Mouse (Mus musculus) thymus, postnatal 14 days (tissue): ENCODE measurements around the gene Rad51b.
A peak's percentile ranks its signal among the peaks of the same experiment; 100 is the strongest.

Source experiments
- DNase-seq: peaks from one replicate; pipeline ENCODE4 v3.0.0; 2021

Rad51b gene

DNA sequence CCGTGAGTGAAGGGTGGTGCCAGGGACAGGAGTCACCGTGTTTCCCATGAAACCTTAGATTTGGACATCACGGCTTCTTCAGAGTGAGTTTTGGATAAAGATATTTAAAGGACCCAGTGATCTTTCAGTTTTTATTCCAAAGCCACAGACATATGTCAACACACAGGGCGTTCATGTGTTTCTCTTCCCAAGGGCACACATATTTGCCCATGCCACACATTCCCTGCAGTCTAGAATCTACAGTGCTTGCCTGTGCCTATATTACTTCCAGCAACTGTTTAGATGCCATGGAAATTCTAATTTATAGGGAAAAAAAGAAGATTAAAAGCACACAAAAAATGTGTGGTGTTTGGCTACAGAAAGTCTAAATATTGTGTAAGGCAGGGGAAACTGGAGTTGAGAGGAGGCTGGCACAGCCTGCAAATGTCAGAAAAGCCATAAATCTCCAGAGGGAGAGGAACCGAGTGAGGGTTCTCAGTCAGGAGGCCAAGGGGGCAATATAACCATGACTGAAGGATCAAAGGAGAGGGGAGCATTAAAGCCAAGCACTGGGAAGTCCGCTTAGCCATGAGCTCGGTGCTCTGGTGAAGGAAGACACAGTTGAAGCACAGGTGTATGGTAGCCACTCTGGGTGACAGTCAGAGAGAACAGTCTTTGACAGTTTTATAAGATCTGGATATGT is 367.0 kb downstream of the Rad51b start:
- DNase-seq, result no peak

DNA sequence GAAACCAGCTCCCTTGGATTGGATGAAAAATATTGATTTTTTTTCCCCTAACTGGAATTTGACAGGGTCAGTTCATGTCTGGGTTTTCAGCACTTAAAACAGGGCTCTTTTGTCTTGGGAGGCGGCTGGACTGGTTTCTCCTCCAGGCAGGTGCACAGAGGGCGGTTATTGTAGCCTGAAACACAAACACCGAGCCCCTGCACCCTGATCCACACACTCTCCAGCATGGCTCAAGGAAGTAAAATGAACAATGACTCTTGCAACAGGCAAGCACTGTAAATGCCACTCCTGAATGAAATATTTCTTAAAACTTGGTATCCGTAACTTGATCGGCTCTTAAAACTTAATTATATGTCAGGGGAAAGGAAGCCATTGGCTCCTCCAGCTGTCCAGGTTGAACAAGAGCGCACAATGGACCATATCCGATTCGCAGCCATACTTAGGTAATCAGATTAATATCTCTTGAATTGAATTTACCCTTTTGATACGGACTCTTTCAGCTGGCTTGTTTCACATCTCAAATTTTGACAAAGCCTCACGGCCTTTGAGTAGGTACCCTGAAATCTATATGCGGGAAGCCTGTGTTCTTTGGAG is 377.9 kb downstream of the Rad51b start:
- DNase-seq, result no peak

DNA sequence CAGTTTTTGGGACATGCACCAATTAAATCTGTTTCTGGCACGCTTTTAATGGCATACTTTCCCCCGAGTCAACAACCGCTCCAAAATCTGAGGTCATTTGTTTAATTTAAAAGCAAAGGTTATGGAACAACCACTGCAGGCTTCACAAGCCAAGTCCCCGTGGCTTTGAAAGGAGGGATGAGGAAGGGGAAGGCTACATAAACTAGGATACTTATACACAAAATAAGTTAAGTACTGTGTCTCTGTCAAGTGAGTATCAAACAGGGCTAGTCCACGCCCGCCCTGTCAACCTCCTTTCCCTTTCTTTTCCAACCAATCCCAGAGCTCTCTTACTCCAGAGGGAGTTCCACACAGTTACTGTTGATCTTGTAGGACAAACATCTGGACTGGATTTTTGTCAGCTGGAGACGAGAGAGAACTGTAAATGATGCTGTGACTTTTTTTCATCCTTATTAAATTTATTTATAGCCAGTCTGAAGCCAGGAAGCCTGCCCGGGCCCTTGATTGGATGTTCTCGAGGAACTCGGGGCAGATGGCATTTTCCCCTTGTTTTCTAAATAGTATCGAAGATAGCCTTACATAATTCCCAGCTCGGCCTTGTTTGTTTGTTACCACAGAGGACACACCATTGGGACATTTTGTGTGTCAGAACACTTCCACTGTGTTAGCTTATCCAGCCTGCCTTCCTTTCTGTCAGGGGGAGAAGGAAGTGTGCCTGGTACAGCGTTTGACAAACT is 378.5 kb downstream of the Rad51b start:
- no peak for DNase-seq

DNA sequence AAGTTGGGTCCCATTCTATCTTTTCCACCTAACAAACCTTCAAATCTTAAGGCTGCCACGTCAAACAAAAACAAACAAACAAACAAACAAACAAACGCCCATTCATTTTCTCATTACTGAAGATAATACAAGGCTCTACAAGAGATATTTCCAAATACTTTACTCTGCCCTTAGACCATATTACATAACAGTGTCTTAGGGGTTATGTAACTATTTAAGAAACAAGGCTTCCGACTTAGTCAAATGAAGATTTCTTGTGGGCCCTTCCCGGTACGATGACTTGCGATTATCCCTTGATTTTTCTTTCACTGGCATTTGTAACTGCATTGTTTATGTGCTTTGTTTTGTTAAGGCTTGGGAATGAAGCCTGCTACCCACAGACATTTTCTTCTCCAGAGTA is 379.2 kb downstream of the Rad51b start:
- DNase-seq, result no peak

DNA sequence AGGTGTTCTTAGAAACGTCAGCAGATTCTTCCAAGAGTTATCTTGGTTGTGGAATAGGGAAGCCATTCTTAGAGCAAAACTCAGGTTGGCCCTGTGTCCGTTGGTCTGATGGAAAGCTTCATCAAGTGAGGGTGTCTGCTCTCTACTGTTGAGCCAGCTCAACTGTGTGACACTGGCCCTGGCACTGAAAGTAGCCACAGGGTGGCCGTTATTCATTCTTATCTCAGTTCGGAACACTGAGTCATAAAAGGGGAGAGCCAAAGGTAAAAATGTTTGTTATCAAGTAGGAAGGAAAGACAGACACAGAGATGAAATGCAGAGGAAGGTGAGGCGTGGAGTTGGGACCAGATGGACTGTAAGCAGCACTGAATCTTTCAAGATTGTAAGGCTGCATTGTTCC is 379.8 kb downstream of the Rad51b start:
- no peak for DNase-seq

DNA sequence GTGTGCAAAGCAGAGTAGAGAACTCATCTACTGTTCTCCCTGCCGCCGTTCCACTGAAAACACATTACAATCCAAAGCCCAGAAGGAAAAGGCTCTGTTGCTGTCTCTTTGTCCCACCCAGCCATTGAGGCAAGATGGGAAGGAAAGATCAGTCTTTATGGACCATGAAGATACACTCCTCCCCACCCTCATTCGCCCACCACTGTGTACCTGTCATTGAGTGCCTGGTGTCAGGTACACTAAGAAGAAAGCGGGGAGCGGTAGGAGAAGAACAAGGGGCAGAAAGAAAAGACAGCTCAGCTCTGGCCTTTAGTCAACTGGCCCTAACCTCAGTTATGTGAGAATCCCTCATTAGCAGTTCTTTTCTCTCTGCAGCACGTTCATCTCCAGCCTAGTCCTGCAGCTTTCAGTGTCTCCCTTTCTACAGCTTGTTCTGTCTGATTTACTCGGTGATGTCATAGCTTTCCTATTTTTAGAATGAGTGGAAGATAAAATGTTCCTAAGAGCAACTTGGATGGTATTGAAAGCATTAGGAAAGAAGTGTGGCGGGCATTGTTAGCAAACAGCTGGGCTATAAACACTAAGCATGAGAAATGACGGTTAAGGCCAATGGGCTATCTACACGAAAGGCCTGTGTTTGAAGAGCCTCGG is 382.3 kb downstream of the Rad51b start:
- DNase-seq, result no peak

DNA sequence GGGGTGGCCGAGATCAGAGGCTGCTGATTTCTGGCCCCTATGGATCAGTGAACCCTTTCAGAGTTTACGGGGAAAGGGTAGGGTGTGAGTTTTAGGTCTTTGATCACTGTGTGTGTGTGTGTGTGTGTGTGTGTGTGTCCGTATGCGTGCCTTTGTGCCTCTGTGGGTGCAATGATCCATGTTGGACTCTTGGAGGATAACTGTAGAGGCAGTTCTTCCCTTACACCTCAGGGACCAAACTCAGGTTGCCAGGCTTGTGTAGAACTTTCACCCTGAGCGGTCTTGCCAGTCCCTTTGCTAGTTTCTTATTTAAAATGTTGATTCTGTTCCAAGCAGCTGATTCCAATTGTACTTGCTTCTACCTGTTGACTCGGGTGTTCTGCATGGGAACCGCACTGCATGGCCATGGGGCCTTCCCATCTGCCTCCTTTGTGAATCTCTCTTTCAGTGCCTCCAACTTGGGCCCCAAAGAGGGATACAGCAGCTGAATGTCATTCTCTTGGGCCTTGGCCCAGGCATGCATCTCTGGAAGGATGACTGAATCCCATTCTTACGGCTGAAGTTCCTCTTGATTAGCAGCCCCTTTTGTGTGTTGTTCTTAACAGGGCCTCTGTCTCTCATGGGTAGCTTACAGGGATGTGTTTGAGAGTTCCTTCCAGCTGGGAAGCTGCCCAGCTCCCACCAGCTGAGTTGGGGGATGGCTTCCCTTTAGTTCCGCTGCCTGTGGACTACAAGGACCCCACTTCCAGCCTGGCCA is 383.0 kb downstream of the Rad51b start:
- DNase-seq, result no peak

DNA sequence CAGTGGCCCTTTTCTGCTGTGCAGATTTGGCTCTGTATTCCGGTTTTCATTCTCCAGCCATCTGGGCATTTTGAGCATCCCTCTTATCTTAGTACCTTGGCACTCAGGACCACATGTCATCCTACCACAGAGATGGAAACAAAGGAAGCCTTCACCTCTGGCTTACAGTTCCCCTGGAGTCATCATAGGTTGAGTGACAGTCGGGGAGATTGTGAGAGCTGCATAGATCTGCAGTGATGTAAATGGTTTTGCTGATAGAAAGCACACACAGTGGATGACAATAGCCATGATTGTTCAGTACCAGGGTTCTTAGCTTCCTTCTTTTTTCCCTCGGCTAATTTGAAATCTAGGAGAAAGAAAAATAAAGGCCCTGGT is 383.6 kb downstream of the Rad51b start:
- no peak for DNase-seq

DNA sequence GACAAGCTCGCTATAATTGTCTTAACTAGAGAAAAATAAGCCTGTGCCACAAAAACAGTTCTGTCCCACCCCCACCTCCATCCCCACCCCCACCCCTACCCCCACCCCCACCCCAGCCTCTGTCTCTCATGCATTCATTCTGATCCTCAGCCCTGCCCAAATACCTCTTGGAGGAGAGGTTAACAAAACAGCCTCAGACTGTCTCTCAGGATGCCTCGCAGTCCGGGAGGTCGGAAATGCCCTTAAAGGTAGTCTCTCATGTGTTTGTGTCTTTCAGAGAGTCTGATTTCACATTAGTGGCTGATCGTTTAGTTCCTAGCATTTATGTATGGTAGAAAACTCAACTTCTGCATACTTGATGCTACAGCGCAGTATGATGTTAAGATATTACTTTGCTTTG is 384.5 kb downstream of the Rad51b start:
- no peak for DNase-seq

DNA sequence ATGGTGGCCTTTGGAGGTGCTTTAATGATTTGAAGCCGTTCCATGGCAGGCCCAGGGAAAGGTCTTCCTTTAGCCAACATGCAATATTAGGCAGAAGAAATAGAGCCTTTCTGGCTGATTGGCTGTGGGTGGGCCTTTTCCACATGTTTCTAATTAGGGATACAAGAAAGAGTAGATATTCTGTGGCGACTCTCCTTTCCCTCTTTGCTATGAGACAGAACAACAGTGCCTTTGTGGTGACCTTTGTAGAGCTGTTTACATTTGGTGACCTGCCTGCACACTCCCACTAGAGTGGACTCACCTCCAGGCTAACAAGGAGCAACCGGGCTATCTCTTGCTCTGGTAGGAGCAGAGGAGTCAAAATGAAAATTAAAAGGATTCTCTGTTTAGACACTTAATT is 386.3 kb downstream of the Rad51b start:
- no peak for DNase-seq

DNA sequence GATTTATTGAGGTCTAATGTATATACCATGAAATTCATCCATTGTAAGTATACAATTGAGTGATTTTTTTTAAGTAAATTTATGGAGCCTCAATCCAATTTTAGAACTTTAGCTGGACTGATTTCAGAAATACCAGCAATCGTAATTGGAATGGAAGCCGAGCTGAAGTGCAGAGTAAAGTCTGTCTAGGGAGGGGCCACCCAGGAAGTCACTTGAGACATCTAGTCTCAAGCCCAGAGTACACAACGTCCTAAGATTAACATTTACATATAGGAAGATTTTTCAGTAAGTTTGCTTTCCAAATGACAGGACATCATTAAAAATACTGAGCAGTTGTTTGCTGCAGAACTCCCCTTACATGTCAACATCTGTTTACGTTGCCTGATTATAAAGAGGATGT is 386.7 kb downstream of the Rad51b start:
- no peak for DNase-seq

DNA sequence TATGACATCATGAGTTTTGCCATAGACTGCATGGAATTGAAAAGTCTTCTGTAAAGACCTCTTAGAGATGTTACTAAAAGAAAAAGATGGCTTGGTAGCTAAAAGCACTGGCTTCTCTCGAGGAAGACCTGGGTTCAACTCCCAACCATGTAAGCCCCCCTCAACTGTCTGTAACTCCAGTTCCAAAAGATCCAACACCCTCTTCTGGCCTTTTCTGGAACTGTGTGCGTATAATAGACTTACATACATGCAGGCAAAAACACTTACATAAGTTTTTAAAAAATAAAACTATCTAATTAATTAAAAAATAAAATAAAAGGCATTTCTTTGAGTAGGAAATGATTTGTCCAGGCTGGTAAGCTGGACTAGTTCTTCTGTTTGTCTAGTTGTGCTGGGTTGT is 387.3 kb downstream of the Rad51b start:
- no peak for DNase-seq

DNA sequence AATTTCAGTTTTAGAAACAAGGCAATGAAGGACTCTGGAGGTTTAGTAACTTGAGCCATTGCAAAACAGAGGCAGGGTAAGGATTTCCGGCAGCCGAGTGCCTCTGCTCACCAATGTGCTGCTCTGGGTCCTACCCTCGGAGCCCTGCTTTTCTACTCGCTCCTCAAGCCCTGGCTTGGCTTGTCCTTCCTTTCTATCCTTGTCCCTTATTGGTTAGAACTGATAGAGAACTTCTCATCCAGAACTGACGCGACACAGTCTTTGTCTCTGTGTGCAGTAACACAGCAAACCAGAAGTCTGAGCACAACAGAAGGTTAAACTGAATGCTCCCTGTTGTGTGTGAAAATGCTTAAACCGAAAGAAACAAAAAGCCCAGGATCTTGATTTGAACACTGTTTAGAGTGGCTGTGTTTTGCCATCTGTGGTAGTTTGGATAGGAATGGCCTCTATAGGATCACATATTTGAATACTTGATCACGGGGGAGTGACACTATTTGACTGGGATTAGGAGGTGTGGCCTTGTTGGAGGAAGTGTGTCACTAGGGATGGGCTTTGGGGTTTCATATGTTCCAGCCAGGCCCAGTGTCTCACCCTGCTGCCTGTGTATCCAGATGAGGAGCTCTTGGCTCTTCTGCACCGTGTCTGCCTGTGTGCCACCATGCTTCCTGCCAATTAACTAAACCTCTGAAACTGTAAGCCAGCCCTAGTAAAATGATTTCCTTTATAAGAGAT is 389.7 kb downstream of the Rad51b start:
- DNase-seq, result no peak

DNA sequence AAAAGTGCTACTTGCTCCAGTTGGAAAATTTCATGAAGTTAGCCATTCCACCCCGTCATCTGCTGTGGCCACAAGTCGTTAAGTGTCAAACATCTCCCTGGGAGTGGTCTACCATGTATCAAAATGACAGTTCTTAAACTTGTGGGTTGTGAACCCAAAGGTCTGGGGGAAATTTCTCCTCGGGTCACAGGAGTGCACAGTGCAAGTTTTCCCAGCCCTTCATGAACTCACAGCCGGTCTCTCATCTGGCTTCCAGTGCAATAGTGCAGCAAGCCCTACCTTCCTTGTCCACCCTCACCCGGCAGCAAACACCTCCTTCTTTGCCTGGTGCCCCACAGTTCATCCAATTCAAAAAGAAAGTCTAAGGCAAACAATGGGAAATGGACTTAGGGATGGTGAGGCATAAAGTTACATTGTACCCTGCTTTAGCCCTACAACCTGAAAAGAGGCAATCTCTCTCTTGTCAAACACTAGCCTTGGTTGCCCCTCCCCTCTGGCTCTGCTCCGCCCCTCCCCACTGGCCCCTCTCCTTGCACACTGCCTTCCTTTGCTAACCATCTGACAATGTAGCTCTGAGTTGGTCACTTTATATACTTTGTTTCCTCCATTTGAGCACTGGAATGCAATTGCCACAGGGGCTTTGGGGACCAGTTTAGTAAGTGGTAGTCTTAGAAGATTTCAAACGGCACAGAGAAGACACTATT is 390.8 kb downstream of the Rad51b start:
- DNase-seq, result no peak

DNA sequence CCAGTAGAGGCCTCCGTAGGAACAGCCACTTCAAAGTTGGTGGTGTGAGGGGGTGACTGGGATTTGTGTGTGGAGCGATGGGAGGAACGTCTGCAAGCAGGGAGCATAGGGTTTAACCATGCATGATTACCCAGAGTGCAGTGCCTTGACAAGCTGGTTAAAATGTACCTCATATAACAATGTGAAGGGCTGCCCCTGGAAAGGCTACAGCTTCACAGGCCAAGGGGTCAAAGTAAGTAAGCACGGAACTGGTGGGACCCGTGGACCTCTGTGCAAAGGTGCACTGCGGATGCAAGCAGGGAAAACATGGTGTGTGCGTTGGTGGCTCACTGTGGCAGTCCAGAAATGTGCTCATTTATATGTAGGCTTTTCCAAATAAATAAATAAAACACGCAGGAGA is 392.2 kb downstream of the Rad51b start:
- no peak for DNase-seq

DNA sequence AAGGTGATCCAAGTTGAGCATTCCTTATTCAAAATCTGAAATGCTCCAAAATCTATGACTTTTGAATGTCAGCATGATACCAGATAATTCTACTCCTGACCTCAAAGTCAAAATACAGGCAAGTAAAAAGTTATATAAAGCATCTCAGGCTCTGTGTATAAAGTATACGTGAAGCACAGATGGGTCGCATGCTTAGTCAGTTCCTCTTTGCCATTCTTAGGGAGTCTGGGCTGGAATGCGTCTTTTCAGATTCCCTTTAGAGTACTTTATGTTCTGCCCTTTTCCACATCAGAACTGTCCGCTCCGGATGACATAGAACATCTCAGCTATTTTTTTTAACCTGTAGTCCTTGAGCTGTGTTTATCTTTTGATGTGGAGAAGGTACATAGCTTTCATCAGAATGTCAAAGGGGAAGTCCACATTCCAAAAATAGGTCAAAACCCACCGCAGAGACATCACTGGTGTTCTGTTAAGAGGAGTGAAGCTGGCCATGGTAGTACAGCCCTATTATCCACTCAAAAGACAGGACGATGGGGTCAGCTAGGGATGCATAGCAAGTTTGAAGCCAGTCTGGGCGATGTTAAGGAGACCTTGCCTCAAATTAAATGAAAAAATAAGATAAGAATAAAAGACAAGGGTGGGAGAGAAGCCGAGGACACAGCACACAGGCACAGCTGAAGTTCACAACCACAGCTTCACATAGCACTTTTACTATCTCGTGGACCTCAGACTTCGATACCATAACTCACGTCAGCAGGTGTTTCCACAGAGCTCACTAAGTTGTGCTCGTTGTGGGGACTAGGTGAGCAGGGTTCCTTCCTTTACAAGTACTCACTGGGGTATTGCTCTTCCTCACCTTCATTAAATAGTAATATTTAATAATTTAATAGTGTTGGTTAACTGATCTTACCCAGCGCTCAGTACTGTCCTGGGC is 395.1 kb downstream of the Rad51b start:
- DNase-seq, result no peak

DNA sequence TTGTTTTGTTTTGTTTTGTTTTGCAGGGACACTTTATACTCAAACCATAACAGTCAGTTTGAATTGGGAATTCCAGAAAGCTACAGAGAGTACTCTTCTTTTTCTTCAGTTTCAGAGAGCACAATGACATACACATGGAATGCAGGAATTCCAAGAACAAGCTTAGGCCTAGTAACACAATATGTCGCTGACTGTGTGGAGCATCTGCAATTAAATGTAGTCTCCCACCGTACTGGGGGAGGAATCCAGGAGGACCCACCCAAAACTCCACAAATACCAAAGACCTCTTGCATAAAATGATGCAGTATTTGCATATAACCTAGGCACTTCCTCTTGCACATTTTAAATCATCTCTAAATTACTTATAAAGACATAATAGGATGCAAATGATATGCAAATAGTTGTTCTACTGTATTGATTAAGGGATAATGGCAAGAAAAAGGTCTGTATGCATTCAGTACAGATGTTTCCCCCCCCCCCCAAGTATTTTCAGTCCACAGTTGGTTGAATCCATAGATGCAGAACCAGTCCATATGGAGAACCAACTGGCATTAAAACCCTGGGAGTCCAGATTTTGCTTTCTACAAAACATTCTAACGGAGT is 398.9 kb downstream of the Rad51b start:
- DNase-seq, result no peak

DNA sequence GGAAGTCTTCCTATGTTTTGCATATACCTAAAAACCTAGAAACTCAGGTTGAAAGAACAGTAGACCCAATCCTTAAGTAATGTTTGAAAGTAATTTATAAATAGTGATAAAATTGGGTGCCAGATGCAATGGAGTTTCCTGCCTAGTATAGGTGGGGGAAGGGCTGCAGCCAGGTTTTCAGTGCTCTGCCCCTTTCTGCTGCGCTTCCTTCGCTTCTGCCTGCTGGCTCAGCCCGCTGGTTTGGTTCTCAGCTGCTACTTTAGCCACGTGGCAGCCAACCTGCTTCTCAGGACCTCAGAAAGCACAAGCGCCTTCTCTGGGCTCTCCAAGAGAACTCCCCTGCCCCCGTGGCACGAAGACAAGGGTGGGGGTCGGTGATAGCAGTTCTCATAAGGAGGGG is 406.5 kb downstream of the Rad51b start:
- peak; percentile 19 for DNase-seq

DNA sequence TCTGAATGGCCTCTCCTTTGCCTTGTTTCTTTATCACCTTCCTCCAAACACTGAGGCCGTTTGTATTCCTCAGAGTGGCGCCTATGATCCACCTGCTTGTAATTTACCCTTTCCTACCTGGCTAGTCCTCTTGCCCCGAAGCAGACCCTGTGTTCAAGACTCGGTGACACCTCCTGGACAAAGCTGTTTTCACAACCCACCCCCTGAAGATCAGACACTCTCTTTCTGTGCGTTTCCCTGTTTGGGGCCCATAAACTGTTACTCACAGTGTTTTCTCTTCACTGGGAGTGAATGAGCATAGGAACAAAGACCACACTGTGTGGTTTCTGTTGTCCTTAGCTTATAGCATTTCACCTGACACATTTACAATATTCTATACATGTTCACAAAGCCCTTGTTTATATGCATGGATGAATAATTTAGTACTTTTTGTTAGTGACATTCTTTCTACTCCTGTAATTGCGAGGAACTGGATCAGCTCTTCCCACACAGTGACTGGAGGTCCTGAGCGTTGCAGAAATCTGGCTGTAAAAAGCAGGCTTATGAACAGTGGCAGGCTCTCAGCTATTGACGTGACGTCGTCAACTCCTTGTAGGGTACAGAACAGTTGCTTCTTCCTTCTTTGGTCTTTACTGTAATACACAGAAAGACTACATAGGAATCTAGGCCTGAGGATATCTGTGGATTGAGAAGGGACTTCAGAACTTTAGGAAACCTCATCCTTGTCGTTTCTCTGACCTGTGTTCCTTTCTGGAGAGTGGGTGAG is 408.6 kb downstream of the Rad51b start:
- DNase-seq, result no peak
